Mouse (Mus musculus) MEL (cell line): ENCODE measurements around the gene Ndufs2.

Experiments
- BHLHE40 ChIP-seq: IDR thresholded peaks from 2 replicates; pipeline ENCODE4 v1.6.1; 2012; ENCODE audit warnings: low read depth, mild to moderate bottlenecking, inconsistent platforms, low read length, improper control_type of control experiment, borderline replicate concordance
- POLR2A ChIP-seq, 2 experiments: IDR thresholded peaks; 2 replicates each; pipeline ENCODE4 v1.6.1; 2011 to 2012; ENCODE audit warnings: low read length in 2 of 2, mild to moderate bottlenecking in 2 of 2, control low read depth in 1 of 2, improper control_type of control experiment in 1 of 2, low read depth in 1 of 2, moderate library complexity in 1 of 2; ENCODE audit not compliant: control insufficient read depth in 1 of 2, insufficient read depth in 1 of 2, poor library complexity in 1 of 2

DNA sequence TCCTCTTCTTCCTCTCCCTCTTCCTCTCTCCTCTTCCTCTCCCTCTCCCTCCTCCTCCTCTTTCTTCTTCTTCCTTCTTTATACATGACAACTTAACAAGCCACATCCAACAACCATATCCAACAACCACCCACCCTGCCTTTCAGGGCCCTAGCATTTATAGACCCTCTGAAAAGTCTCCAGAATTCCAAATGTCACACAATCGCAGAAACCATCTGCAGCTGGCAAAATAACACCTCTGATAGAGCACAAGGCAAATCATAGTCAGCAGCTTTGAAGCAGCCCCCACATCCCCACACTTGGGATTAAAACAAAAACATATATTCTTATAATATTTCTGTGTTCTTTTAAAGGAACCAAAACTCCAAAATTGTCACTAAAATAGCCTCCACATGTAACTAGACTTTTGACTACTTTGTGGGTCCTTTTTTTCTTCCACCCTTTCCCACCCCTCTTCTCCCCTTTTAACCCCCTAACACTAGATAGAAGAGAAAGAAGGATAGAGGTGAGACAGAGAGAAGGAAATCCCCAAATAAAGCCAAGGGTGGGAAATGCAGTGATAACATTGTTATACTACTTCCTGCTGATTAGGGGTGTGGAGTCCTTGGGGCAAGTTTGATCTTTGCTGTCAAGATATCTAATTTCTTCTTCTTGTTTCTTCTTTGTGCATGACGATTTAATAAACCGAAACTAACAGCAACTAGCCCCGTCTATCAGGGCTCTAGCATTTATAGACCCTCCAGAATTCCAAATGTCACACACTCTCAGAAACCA, 15.0 kb upstream of the Ndufs2 start:
- TF ChIP-seq POLR2A (IDR thresholded peaks at IDR 0.05; ENCODE audit: control insufficient read depth in 1 of 2, insufficient read depth in 1 of 2, low read depth in 1 of 2, low read length in 2 of 2, poor library complexity in 1 of 2), result no peak
- no peak for TF ChIP-seq BHLHE40
